Mouse (Mus musculus) liver, postnatal 0 days (tissue): ENCODE measurements around the gene Narf. TPM values are rescaled to one million over a fixed set of nuclear protein-coding genes. Genes with fewer than 3 reads are reported as not detected.

Source experiments
- ATAC-seq: fragments of 200-750 bp; cut with Nextera tagmentation; 2 replicates; pipeline ENCODE4 v1.8.0; 2017; ENCODE audit warnings: mild to moderate bottlenecking, moderate library complexity
- DNase-seq: peaks from one replicate; pipeline ENCODE4 v3.0.0-alpha.2; 2016
- H3K27ac ChIP-seq: fragments of 300-500 bp; sonication (generic); 2 replicates; pipeline ENCODE4 v1.5.1; 2014; ENCODE audit warnings: antibody characterized with exemption, moderate library complexity, mild to moderate bottlenecking, low read depth
- H3K27me3 ChIP-seq: fragments of 300-500 bp; sonication (generic); 2 replicates; pipeline ENCODE4 v1.6.1; 2014; ENCODE audit warnings: low read length, control low read depth, mixed read lengths; ENCODE audit not compliant: insufficient read depth
- H3K36me3 ChIP-seq: fragments of 300-500 bp; sonication (generic); replicated peaks from 2 replicates; pipeline ENCODE4 v1.6.1; 2014; ENCODE audit warnings: mild to moderate bottlenecking, control low read depth, low read length, moderate library complexity, mixed read lengths; ENCODE audit not compliant: insufficient read depth
- H3K4me1 ChIP-seq: fragments of 300-500 bp; sonication (generic); 2 replicates; pipeline ENCODE4 v1.6.1; 2014; ENCODE audit warnings: antibody characterized with exemption, mild to moderate bottlenecking, control low read depth; ENCODE audit not compliant: insufficient read depth
- H3K4me2 ChIP-seq: fragments of 300-500 bp; sonication (generic); 2 replicates; pipeline ENCODE4 v1.6.1; 2014; ENCODE audit warnings: low read depth, mild to moderate bottlenecking, low read length, moderate library complexity, mixed read lengths
- H3K4me3 ChIP-seq: fragments of 300-500 bp; sonication (generic); 2 replicates; pipeline ENCODE4 v1.5.1; 2014; ENCODE audit warnings: low read depth, low read length
- H3K9ac ChIP-seq: fragments of 300-500 bp; sonication (generic); replicated peaks from 2 replicates; pipeline ENCODE4 v1.6.1; 2014; ENCODE audit warnings: mild to moderate bottlenecking, moderate library complexity
- H3K9me3 ChIP-seq: fragments of 300-500 bp; sonication (generic); 2 replicates; pipeline ENCODE4 v1.6.1; 2016; ENCODE audit warnings: mild to moderate bottlenecking, control low read depth, low read length, mixed read lengths
- CTCF ChIP-seq: sonication (generic); IDR thresholded peaks from 2 replicates; pipeline ENCODE4 v1.5.1; 2016; ENCODE audit warnings: antibody characterized with exemption, low read depth
- EP300 ChIP-seq: IDR thresholded peaks from 2 replicates; pipeline ENCODE4 v1.6.1; 2016; ENCODE audit warnings: antibody characterized with exemption, low read depth, mild to moderate bottlenecking
- WGBS: fragments of 180-500 bp; shearing (Covaris S2); extraction: QIAGEN DNeasy Blood & Tissue Kit; methylation state at CpG from one replicate; pipeline ENCODE4 v1.1.7; 2014; ENCODE audit not compliant: insufficient replicate concordance; 5-methylcytosine and 5-hydroxymethylcytosine counted together
- polyA plus RNA-seq: library from polyadenylated mRNA; unstranded; fragments of >200 nt; fragmentation: Nextera tagmentation; extraction: Ambion mirVana; gene quantifications from 2 replicates; pipeline ENCODE4 v1.2.1, GENCODE M21; 2015

The Narf gene
- polyA plus RNA-seq, 1 experiment from 2014 or later = 39.1 TPM

GRCm38 (mm10) chr11:121220771-121221170 is 16.3 kb upstream of the Narf start:
- no peak overlapping the region for H3K27ac ChIP-seq
- DNase-seq (no peak), ATAC-seq (no peak)
- no peaks in the 10 kb centered on the region for H3K4me1 ChIP-seq
- H3K9me3 ChIP-seq = no peaks in the 10 kb centered on the region
- H3K36me3 ChIP-seq = peaks cover 66% of the 10 kb centered on the region
- no peak overlapping the region for H3K4me2 ChIP-seq
- 88% methylated on average over 5 of the region's 5 CpGs for WGBS
- TF ChIP-seq CTCF = no peak
- no peak for TF ChIP-seq EP300
- no peak overlapping the region for H3K4me3 ChIP-seq
- no peaks in the 10 kb centered on the region for H3K27me3 ChIP-seq
- H3K9ac ChIP-seq = no peak overlapping the region

- 72% methylated on average over 6 of the region's 6 CpGs for WGBS
- TF ChIP-seq EP300 = no peak
- TF ChIP-seq CTCF = no peak
Measured at GRCm38 (mm10) chr11:121221321-121222010, 15.6 kb upstream of the Narf start.

GRCm38 (mm10) chr11:121228129-121229017 is 8.7 kb upstream of the Narf start:
- Histone ChIP-seq H3K36me3 (peaks cover 39% of the 10 kb centered on the region), H3K9me3 (no peaks in the 10 kb centered on the region), H3K9ac (peak overlapping the region; percentile 76), H3K4me1 (peaks cover 34% of the 10 kb centered on the region), H3K4me2 (peak overlapping the region; percentile 80), H3K27ac (peak overlapping the region; percentile 93), H3K4me3 (peak overlapping the region; percentile 85), H3K27me3 (no peaks in the 10 kb centered on the region)
- peak; percentile 26 for DNase-seq
- ATAC-seq = peak; percentile 51
- TF ChIP-seq CTCF (no peak), EP300 (no peak)
- 10% methylated on average over 21 of the region's 21 CpGs for WGBS

More at GRCm38 (mm10) chr11:121221321-121222010, 15.6 kb upstream of the Narf start:
- Histone ChIP-seq H3K27me3 (no peaks in the 10 kb centered on the region), H3K27ac (no peak overlapping the region), H3K9ac (no peak overlapping the region), H3K36me3 (peaks cover 73% of the 10 kb centered on the region), H3K4me3 (no peak overlapping the region), H3K9me3 (no peaks in the 10 kb centered on the region), H3K4me2 (no peak overlapping the region), H3K4me1 (no peaks in the 10 kb centered on the region)
- ATAC-seq = no peak
- DNase-seq = no peak

GRCm38 (mm10) chr11:121229018-121229439 is 8.0 kb upstream of the Narf start, which contains the start of gene Cybc1:
Gene Cybc1 (minus strand): TSS chr11:121229322.
- H3K27me3 ChIP-seq = no peaks in the 10 kb centered on the region
- ATAC-seq (peak; percentile 91), DNase-seq (peak; percentile 84)
- H3K27ac ChIP-seq = peak within 1 kb of the TSS; percentile 93
- no peaks in the 10 kb centered on the region for H3K9me3 ChIP-seq
- peak within 1 kb of the TSS; percentile 76 for H3K9ac ChIP-seq
- H3K36me3 ChIP-seq = peaks cover 32% of the 10 kb centered on the region
- TF ChIP-seq EP300 = peak; percentile 57
- TF ChIP-seq CTCF = peak; percentile 30
- H3K4me2 ChIP-seq = peak within 1 kb of the TSS; percentile 80
- peak within 1 kb of the TSS; percentile 85 for H3K4me3 ChIP-seq
- peaks cover 40% of the 10 kb centered on the region for H3K4me1 ChIP-seq
- under 1% methylated on average over 23 of the region's 23 CpGs for WGBS

GRCm38 (mm10) chr11:121231191-121231590 is 5.9 kb upstream of the Narf start:
- WGBS = 71% methylated on average over 4 of the region's 4 CpGs
- Histone ChIP-seq H3K27ac (0 out of 2 replicates have a peak overlapping the region, but pooled peaks have one; percentile 31), H3K4me3 (no peak overlapping the region), H3K9me3 (no peaks in the 10 kb centered on the region), H3K9ac (no peak overlapping the region), H3K4me2 (no peak overlapping the region), H3K36me3 (peaks cover 11% of the 10 kb centered on the region), H3K4me1 (peaks cover 60% of the 10 kb centered on the region), H3K27me3 (no peaks in the 10 kb centered on the region)
- DNase-seq (no peak), ATAC-seq (no peak)
- TF ChIP-seq EP300 (no peak), CTCF (no peak)
